In the genomic region with DNA sequence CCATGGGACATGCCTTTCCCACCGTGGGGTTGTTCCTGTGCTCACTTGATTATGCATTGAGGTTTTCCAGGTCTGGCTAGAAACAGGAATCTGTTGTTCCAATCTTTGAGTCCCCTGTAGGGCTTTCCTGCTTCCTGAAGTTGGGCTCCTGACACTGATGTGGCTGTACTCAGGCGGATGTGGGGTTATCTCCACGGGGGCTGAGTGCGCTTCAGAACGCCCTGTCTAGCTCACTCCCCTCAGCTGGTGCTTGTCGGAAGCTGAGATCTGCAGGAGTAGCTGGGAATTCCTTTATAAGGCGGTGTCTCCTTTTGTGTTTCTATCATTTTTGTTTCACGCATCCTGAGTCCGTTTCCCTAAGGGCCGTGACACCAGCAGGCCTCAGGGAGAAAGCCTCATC, we compare ENCODE assay signal across 16 mouse cellular contexts.
DNase-seq lines count a peak whose midpoint lies in the region; ATAC-seq and TF ChIP-seq lines count a peak whose summit lies in the region.
"Had no signal": no experiment of that assay in that cellular context is flagged by ENCODE, and none has a peak within 500 bp of the region (broad histone marks: within the 10 kb centered on the region; RNA-seq: fewer than 3 reads in every experiment).

No protein-coding gene starts in this region.

- 59% methylated on average over 10 of the region's 10 CpGs for WGBS in hindbrain, embryonic 13.5 days
- WGBS in hindbrain, embryonic 14.5 days = 57% methylated on average over 10 of the region's 10 CpGs
- WGBS in cerebellum, adult 2 months = 72% methylated on average over 10 of the region's 10 CpGs

- TF ChIP-seq POLR2A in cerebellum, adult 2 months (IDR thresholded peaks at IDR 0.05; ENCODE audit: borderline replicate concordance, insufficient read depth, low read length) = no peak

- H3K4me1 ChIP-seq in hindbrain, embryonic 13.5 days (replicated peaks) = peaks cover 31% of the 10 kb centered on the region
- H3K4me1 ChIP-seq in hindbrain, embryonic 14.5 days (replicated peaks; ENCODE audit: control insufficient read depth, insufficient read depth, low read length) = peaks cover 11% of the 10 kb centered on the region
- peaks cover 21% of the 10 kb centered on the region for H3K4me1 ChIP-seq in E14TG2a.4 (replicated peaks; ENCODE audit: low read depth, low read length)
- H3K4me1 ChIP-seq in cerebellum, adult 2 months (ENCODE audit: control insufficient read depth, insufficient read depth, low read length) = peaks cover 24% of the 10 kb centered on the region

- DNase-seq in hindbrain, embryonic 14.5 days (ENCODE audit: low spot score) = no peak
- DNase-seq in layer of hippocampus, postnatal 25 days (ENCODE audit: extremely low spot score in 1 of 2, low spot score in 1 of 2) = no peak
- DNase-seq in cerebellum, adult 2 months = no peak
- DNase-seq: adrenal gland, postnatal 14 days; cerebellum, adult 18-20 months; gastrocnemius, postnatal 14 days; kidney, adult 18-20 months; right cerebral cortex, postnatal 25 days had no signal

- H3K27me3 ChIP-seq in hindbrain, embryonic 13.5 days = no peaks in the 10 kb centered on the region
- H3K27me3 ChIP-seq in hindbrain, embryonic 14.5 days (ENCODE audit: control insufficient read depth, insufficient read depth, low read length) = no peaks in the 10 kb centered on the region
- no peaks in the 10 kb centered on the region for H3K27me3 ChIP-seq in E14TG2a.4 (ENCODE audit: insufficient read depth, low read length)
- H3K27me3 ChIP-seq in cerebellum, adult 2 months (ENCODE audit: control insufficient read depth, insufficient read depth, low read length) = no peaks in the 10 kb centered on the region
- H3K27me3 ChIP-seq: embryonic facial prominence, embryonic 15.5 days; neural tube, embryonic 13.5 days had no signal

- H3K4me2 ChIP-seq in hindbrain, embryonic 13.5 days = no peak overlapping the region
- no peak overlapping the region for H3K4me2 ChIP-seq in hindbrain, embryonic 14.5 days (replicated peaks)
- H3K4me2 ChIP-seq: embryonic facial prominence, embryonic 15.5 days; neural tube, embryonic 13.5 days had no signal

- H3K4me3 ChIP-seq in hindbrain, embryonic 13.5 days = no peak overlapping the region
- no peak overlapping the region for H3K4me3 ChIP-seq in hindbrain, embryonic 14.5 days (replicated peaks; ENCODE audit: low read length)
- H3K4me3 ChIP-seq in E14TG2a.4 (replicated peaks; ENCODE audit: low read length) = peak overlapping the region; percentile 26
- H3K4me3 ChIP-seq in cerebellum, adult 2 months (replicated peaks; ENCODE audit: insufficient read depth, low read depth, low read length) = no peak overlapping the region
- H3K4me3 ChIP-seq: embryonic facial prominence, embryonic 15.5 days; neural tube, embryonic 13.5 days had no signal

- no peak for TF ChIP-seq CTCF in E14TG2a.4 (conservative IDR thresholded peaks at IDR 0.05; ENCODE audit: low read length)
- no peak for TF ChIP-seq CTCF in cerebellum, adult 2 months (IDR thresholded peaks at IDR 0.05; ENCODE audit: borderline replicate concordance, insufficient read depth, low read depth, low read length)

- H3K9ac ChIP-seq in hindbrain, embryonic 13.5 days = no peak overlapping the region
- no peak overlapping the region for H3K9ac ChIP-seq in hindbrain, embryonic 14.5 days
- H3K9ac ChIP-seq: embryonic facial prominence, embryonic 15.5 days; neural tube, embryonic 13.5 days had no signal

- H3K36me3 ChIP-seq in hindbrain, embryonic 13.5 days = no peaks in the 10 kb centered on the region
- no peaks in the 10 kb centered on the region for H3K36me3 ChIP-seq in hindbrain, embryonic 14.5 days (replicated peaks; ENCODE audit: control insufficient read depth, insufficient read depth)
- H3K36me3 ChIP-seq in E14TG2a.4 (ENCODE audit: insufficient read depth, low read length) = no peaks in the 10 kb centered on the region
- H3K36me3 ChIP-seq: embryonic facial prominence, embryonic 15.5 days; neural tube, embryonic 13.5 days had no signal

- peak overlapping the region; percentile 5; the same call in 1 of the 2 replicates for H3K27ac ChIP-seq in hindbrain, embryonic 13.5 days
- H3K27ac ChIP-seq in hindbrain, embryonic 14.5 days = no peak overlapping the region
- no peak overlapping the region for H3K27ac ChIP-seq in cerebellum, adult 2 months (ENCODE audit: insufficient read depth, low read length)
- H3K27ac ChIP-seq: embryonic facial prominence, embryonic 15.5 days; neural tube, embryonic 13.5 days had no signal

- no peak for ATAC-seq in hindbrain, embryonic 13.5 days (ENCODE audit: low FRiP score)
- no peak for ATAC-seq in hindbrain, embryonic 14.5 days (ENCODE audit: low FRiP score)
- ATAC-seq in erythroid progenitor cell, adult 5-6 weeks (replicated peaks; ENCODE audit: low FRiP score, poor library complexity, severe bottlenecking) = 0 out of 2 replicates have a peak, but pooled peaks have one; percentile 50
- ATAC-seq in megakaryocyte-erythroid progenitor cell, adult 5-6 weeks (replicated peaks; ENCODE audit: low FRiP score, low TSS enrichment, poor library complexity, severe bottlenecking) = peak; percentile 63
- ATAC-seq in frontal cortex, adult (ENCODE audit: low TSS enrichment) = no peak

- H3K9me3 ChIP-seq in hindbrain, embryonic 13.5 days = no peaks in the 10 kb centered on the region
- H3K9me3 ChIP-seq in hindbrain, embryonic 14.5 days (ENCODE audit: control insufficient read depth, low read length) = no peaks in the 10 kb centered on the region
- no peaks in the 10 kb centered on the region for H3K9me3 ChIP-seq in E14TG2a.4 (ENCODE audit: low read length)
- H3K9me3 ChIP-seq: embryonic facial prominence, embryonic 15.5 days; G1E; neural tube, embryonic 13.5 days had no signal

Comparison
In these comparisons a context has a peak if more than half of its experiments do, and no peak if none do; other contexts are left out.
1. ATAC-seq: peak in erythroid progenitor cell, adult 5-6 weeks (single experiment) and megakaryocyte-erythroid progenitor cell, adult 5-6 weeks (single experiment); none in hindbrain, embryonic 13.5 days (single experiment), hindbrain, embryonic 14.5 days (single experiment) and frontal cortex, adult (single experiment).